Mouse (Mus musculus) c-Kit-positive CD71-positive TER-119-positive erythroid progenitor cells, embryonic 14.5 days (primary cell): ENCODE results near the gene Prkce.

Source experiments
- DNase-seq: peaks from one replicate; pipeline ENCODE4 v3.0.0-alpha.2; 2013; ENCODE audit warnings: low spot score

The Prkce gene

DNA sequence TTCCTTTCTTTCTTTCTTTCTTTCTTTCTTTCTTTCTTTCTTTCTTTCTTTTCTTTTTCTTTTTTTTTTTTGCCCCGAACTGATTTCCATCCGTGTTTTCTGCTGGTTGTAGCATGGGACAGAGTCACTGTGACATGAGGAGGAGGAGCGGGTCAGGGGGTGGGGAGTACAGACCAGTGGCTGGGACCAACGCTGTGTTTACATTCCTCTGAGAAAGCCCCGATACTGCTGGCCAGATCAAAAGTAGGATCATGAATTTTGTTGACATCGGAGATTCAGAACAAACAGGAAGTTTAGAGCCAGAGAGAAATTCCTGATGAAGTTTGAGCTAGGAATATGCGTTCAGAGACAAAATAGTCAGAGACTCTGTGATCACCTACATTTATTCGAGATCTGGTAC, 405.0 kb downstream of the Prkce start:
- no peak for DNase-seq

DNA sequence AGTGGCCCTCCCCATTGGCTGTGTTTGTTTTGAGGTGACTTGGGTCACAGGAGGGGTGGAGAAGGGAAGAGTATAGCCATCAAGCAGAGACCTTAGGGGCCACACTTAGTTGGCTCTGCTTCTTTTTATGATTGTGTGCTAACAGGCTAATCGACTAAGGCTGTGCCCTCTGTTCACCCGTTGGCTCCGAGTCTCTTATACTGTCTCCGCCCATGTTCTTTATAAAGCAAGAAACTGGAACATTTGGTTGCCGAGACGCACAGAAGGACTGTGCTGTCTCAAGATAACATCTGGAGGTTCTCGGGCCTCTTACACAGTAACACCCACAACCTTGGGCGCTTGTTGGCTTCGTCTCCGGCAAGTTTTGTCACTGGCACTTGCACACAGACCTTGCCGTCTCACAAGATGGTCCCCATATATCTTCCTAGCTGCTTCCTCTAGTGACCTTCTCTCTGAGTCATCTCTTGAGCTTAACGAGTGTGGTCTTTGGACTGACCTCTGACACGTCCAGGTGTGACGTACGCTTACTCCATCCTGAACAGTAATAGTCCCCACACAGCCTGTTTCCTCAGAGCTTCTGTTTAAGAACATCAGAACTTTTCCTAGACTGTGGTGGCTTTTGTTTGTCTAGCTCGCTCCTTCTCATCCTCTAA, 406.1 kb downstream of the Prkce start:
- no peak for DNase-seq

DNA sequence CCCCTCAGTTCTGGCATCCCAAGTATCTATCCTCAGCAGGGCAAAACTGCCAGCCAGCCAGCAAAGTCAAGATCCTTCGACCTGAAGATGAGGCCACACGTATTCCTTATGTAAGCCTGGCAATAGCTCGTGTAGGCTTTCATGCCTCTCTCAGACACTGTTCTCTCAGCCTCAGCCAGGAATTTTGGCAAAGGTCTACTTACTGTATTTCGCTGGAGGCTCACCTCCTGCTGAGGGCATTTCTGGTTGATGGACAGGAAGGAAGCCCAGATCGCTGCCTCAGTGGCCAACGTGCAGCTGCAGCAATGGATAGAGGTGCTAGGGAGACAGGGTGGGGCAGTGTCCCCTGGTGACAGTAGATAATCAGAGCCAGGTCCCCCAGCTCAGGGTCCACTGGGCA, 413.1 kb downstream of the Prkce start:
- DNase-seq: no peak

DNA sequence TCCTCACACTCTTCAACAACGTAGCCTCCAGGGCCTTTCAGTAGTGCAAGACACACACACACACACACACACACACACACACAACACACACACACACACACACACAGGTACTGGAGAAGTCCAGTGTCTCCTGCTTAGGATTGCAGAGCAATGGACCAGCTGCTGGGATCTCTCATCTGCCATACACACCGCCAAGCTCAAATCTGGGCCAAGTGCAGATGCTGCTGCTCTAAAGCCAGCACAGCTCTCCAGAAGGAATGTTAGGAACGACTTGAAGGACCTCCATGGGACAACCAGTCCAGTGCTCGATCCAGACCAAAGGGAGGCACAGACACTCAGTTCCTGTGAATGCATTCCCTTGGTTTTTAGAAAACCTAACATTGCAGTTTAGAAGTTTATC, 414.8 kb downstream of the Prkce start:
- no peak for DNase-seq

DNA sequence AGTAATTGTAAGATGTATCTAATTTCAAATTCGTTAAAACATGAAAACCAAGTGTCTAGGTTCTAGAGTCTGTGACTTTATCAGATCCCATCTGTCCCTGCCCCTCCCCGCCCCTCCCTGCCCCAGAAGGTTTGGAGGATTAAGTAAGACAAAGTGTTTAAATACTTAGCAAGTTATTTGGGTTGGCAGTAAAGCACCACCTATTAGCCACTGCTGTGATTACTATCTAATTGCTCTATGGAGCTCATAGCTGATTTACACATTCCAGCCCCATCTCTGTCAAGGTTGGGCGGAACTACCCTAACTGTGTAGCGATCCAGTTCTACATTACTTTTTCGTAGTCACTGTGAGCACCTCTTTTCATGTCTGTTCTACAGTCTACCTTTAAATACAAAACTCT, 418.9 kb downstream of the Prkce start:
- no peak for DNase-seq

DNA sequence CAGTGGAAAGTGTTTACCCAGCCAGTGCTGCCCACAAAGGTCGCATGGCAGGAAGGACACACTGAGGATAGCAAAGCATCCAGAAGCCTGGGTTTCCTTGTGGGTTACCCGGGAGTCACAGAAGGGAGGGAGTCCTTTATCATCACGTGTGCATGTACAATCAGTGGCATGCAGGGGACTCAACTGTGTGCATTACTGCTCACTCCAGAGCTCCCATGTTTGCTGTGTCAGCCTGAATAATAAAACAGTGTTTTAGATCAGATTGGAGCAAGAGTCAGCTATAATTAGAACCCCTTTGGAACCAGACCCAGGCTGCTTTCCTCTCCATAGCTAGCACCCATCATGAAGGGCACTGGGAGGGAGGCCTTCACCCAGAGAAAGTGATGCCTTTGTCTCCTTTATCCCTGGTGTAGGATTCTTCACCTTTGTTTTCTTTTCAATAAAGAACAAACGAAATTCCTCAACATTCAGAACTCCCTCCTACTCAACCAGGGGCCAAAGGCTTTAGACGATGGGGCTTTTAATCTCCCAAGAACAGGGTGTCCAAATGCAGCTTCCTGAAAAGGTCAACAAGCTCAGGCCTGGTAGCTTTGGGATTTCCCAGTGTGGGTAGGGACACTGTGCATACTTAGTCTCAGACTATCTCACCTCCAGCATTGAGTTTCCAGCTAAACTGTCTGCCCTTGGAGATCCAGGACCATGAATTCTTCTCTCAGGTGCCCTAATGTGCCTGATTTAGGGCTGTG, 421.3 kb downstream of the Prkce start:
- no peak for DNase-seq

DNA sequence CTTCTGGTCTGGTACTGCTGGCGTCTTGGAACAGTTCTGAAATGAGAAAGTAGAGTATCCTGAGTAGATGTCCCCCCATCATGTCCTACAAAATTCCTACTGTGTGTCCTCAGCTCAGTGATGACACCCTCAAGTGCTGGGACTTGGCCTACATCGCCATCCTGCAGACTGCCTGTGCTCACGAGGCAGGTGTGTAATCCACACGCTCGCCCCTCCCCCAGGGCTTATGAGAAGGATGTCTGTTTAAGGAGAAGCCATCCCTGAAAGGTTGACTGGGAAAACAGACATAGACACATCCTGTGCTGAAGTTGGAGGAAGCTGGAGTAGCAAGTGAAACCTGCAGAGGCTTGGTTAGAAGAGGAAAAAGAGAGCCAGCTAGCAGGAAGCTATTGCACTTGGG, 422.1 kb downstream of the Prkce start:
- DNase-seq: no peak

DNA sequence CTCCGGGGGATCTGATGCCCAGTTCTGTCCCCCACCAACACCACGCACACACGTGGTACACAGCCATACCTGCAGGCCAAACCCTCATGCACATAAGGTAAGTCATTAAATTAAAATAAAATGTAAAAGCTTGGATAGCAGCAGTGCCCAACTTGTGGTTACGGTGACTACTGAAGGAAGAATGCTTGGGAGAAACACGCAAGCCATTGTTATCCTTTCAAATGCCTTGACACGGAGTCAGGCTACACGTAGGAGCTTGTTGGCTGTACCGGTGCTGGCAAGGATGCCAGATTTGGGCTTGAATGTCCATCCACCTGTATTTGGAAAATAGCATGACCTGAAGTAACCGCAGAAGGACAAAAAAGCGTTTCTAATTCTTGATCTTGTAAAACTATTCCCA, 423.7 kb downstream of the Prkce start:
- DNase-seq: no peak

DNA sequence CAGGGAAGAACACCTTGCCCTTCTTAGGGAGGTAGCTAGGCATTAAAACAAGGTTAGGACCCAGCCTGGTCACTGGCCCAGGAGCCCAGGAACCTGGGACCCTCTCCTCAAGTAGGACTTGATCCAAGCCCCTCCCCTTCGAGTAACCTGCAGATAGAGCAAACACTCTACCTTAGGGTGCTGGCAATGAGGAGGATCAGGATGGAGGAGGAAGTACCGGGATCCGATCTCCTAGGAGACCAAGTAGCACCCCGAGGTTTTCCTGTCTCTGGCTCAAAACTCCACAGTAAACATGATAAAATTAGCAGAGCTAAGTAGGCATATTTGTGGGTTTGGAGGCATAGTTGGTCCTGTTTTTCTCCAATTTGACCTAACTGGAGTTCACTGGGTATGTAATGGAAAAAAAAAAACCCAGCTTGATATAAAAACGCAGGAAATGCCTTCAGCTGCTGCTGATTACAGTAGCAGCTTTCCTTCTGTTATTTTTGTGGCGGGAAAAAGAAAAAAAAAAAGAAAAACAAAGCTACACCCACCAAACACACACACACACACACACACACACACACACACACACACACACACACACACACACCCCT, 425.5 kb downstream of the Prkce start:
- DNase-seq: no peak

DNA sequence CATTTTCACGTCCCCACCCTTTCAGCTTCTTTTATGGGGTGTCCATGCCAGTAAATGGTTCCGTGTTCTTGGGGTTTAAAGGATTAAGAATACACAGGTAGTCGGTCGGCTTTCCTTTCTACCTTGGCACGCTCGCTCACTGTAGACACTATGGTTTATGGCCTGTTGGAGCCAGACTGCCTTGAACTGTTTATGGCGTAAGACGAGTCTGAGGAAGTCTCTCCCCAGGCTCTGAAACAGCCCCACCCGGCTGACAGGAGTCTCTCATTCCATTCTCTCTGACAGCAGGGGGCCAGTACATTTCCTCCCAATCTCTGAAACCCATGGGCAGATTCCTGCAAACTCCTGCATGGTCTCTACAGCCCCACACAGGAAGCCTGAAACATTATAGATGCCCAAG, 427.9 kb downstream of the Prkce start:
- DNase-seq: no peak

DNA sequence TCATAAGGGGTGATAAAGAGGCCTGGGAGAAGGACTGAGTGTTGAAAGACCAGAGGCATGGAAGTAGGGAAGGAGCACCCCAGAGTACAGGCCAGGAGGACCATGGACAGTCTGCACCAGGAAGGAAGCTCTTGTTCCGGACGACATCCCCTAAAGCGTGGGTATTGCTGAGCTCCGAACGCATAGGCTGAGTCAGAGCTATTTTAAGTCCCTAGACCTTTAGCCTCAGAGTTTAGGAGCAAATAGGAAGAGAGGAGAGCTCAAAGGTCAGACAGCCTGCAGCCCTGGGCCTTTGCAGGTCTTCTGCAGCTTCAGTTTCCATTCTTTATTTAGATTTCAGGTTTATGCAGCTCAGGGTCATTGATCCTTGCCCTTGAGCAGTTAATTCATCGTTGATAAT, 433.5 kb downstream of the Prkce start:
- DNase-seq: no peak

DNA sequence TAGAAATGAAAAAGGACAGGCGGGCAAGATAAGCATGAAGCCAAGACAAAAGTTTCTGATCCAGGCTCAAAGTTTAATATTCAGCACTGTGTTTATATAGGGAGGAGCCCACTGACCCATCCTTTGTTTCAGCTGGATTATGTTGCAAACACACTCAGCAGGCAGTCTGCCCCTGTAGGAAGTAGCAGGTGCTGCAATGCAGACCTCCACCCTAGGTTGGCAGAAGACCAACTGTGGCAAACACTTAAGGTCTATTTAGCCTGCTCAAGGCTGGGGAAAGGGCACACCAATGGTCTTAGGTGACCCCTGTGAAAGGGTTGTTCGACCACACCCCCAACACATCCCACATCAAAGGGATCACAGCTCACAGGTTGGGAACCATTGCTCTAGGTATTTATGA, 434.3 kb downstream of the Prkce start:
- no peak for DNase-seq

DNA sequence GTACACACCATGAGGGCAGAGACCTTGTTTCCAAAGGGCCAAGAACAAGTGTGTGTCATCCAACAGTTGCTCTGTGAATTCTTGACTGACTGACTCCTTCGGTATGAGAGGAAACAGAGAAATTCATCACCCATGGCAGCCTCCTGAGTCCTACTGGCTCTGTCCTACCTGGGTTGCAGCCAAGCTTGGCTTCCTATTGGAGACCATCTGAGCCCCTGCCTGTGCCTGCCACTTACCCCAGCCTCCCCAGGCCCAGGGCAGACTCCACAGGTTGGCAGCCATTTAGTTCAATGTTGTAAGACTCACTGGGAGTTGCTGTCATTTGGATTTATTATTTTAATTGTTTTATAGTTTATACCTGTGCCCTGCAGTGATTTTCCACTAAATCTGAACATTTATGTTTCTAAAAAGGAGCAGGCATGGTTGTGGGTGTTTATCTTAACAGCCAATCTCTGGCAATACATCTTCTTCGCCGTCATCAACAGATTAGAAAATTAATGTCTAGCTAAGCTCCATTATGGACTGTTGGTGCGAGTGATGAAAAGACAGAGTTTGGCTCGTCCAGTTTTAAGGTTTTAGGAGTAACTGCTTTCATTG, 436.4 kb downstream of the Prkce start:
- no peak for DNase-seq

DNA sequence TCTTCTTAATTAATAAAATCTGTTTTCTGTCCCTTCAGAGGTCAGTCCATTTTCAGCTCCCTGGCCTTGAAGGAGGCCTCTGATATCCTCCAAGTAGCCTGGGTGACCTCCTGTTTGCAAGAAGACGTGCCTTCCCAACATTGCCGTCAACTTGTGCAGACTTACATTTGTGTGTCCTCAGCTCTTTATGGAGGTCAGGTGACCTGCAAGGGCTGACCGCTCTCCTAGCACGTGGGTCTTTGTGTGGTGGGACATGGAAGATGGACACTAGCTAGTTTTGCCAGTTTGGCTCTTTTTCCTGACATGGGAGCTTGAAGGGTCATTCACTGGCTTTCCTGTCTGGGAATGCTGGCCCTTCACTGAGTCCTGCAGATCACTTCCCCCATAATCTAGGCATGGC, 440.4 kb downstream of the Prkce start:
- DNase-seq: no peak

DNA sequence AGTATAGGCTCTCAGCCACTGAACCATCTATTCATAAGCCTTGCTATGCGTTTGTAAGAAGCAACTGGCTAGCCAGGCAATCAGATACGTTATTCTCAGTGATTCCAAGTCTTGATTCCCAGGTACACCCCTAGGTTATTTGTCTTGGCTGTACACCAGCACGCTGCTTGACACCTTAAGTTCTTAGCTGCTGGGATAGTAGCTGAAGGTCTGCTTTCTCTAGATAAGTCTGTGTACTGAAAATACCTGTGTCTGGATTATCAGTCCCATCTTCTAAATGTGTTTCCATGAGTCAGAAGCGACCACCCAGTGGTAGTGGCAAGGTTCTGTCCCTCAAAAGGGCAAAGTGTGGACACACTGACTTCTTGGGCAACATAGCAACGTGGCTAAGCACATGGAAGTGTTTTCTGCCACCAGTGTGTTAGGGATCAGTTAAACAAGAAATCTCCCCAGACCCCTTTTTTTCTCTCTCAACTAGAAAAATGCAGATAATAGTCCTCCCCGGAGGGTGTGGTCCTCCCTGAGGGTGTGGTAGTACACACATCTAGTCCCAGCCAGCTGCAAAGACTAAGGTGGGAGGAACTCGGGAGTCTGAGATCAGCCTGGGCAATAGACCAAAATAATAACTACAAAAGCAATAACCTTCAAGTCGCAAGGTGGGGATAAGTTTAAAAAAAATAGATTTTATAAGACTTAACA, 442.8 kb downstream of the Prkce start:
- DNase-seq: peak; percentile 45

DNA sequence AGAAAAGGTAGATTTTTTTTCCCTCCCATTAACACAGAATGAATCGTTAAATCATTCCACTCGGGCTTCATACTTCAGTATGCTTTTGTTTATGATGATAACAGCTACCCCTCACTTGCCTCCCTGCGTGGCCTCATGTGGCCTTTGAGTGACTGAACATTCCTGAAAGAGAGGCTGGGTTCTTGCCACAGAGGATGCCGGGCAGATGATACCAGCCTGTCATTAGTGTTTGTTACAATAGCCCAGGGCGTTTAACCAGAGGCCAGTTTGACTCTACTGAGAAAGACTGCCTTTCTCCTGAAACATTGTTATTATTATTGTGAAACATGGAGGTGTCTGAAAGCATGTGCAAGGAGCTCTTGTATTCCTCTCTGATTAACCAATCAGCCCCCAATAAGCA, 444.2 kb downstream of the Prkce start:
- no peak for DNase-seq

DNA sequence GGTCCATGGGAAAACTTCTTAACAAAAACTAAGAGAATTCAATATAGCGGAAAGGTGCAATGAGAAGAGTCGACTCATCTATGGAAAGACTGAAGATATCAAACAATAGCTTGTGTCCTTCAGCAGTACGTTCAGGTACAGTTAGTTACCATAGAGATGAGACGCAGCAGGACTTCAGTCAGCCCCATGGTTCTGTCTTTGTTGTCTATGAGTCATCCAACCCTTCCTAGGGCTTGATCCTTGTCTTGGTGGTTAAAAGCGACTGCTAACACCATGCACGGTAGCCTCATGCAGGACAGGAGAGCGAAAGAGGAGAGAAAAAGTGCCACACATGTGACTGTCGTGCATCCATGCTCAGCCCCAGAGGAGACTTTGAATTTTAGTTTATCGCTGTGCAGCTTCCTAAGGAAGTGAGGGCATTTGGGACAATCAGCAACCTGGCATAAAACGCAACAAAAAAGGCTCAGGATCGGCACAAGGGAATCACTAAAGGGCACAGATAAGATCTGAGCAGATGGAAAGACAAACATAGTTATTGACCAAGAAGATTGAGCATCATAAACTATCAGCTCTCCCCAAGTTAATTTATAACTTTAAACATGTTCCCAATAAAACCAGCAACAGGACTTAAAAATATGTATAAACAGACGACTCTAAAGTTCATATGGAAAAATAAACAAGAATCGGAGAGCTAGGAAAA, 448.2 kb downstream of the Prkce start:
- DNase-seq: no peak

DNA sequence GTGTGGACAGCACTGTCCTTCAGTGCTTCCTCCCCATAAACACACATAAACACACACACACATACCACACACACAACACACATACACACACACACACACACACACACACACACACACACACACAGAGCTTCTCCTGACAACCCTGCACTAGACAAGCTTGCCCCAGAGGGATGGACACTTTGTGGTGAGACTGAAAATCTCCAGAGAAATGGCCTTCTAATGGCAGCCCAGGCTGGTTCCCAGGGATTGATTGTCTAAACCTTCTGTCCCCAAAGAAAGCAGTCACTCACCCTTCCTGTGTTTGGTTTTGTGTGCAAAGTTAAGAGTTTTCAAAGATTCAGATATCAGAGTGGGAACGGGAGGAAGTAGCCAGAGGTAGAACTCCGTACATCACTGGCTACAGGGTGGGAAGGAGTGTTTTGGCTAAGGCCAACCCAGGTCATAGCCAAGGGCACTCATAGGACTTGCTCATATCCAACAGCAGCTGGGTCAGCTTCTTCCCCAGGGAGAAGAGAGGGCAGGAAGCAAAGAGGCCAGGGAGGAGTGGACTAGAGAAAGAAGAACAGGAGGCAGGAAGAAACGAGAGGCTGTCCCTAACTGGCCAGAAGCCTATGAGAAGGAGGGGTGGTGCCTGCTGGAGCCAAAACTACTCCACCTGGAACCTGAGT, 450.1 kb downstream of the Prkce start:
- DNase-seq: no peak

DNA sequence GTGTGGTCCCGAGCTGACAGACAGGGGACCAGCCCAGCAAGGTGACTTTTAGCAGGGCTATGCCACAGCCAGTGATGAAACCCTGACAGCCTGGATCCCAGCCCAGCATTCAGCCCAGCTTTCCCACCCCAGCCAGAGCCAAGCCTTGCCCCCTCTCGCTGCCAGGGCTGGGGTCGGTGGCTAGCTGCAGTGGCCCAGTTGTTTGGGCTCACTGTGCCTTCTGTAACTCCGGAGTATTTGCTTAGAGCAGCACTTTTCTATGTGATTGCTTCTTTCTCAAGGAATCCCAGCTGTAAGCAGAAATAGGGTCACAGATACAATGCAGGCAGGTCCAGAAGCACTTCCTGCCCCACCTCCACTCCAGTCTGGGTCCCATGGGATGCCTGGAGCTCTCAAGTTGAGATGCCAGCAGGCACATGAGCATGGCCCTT, 450.9 kb downstream of the Prkce start:
- DNase-seq: no peak

DNA sequence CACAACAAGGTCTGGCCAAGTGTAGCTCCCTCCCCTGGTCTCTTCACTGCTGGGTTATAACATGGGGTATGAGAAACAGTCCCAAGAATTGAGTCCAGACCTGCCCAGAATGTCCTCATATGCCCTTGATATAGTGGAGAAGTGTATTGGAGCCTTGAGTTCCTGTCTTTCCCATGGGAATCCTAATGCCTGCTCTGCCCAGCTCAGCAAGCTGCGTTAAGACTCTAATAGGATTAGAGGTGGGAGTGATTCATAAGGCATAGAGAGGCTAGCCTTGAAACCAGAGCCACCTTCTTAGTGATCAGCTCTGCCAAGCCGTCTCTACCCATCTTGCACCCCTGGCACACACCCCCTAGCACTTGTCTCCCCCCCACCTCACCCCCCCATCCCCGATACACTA, 455.3 kb downstream of the Prkce start:
- no peak for DNase-seq

DNA sequence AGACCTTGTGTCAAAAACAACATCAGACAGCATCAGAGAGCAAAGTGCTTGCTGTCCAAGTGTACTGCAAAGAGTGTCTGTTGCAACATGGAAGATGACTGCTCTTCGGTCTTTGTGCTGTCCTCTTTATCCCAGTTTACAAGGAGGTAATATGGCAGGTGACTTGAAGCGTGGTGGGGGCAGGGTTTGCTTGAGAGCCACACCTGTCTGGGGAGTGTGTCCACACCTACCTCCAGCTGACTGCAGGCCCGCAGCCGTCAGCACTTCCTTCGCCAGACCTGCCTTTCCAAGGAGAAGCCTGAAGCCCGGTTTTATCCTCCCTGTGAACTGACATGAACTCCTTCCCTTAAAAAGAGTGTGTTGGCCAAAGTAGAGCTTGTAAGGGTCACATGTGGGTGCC, 458.9 kb downstream of the Prkce start:
- no peak for DNase-seq
